Mouse (Mus musculus) gastrocnemius, adult 8-10 months (tissue): ENCODE results near the gene Gm3045. TPM values are rescaled to one million over a fixed set of nuclear protein-coding genes. Genes with fewer than 3 reads are reported as not detected.
A peak's percentile ranks its signal among the peaks of the same experiment; 100 is the strongest.

Experiments
- DNase-seq, 2 experiments: peaks; one replicate each; pipeline ENCODE4 v3.0.0; 2022; ENCODE audit warnings: low spot score in 2 of 2
- total RNA-seq, 4 experiments: library from RNA; stranded (reverse); gene quantifications; 2 replicates each; pipeline ENCODE4 v1.2.4; 2022

Gene Gm3045
- total RNA-seq = not detected

GRCm38 (mm10) chr13:56426365-56426764 lies at the start of gene Gm3045:
Gene Gm3045 (plus strand): TSS chr13:56426594.
- no peak for DNase-seq

DNA sequence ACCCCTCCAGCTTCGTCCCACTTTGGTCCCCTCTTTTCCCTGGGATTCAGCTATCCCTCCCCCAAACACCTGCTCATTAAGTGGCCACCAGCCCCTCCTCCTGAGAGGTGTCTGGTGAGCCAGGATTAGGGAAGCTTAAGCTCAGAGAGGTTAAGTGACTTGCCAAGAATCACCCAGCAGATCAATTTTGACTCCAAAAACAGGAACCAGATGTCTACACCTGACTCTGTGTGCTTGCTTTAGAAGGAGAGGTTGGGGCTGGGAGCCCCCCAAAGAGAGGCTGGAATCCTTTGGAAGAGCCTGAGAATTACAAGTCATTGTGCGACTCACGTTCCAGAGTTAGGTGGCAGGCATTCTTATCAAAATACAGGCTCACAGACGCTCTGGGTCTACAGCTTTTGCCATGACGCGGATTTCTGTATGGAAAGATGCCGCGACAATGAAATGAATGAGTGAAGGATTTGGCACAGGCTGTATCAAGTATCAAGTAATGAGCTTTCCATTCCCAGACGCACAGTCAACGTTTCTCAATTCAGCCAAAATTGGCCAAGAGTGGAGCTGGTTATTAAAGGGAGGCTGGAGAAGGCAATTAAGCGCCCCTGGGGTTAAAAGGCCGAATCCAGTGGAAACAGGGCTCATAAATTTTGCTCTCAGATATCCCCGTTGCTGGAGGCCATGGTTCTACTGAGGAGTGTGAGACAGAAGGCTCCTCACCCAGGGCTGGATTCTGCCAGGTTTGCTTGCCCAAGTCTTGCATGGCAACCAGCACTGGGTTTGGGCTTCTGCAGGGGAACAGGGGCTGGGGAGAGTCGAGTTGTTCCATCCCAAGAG lies 45.3 kb upstream of the Gm3045 start:
- DNase-seq = no peak

- DNase-seq = peak; percentile 49 to 54
These were observed 43.0 kb upstream of the Gm3045 start for GRCm38 (mm10) chr13:56383406-56383805.

GRCm38 (mm10) chr13:56386411-56386810 lies 40.0 kb upstream of the Gm3045 start:
- no peak for DNase-seq

GRCm38 (mm10) chr13:56387374-56387773 lies 39.0 kb upstream of the Gm3045 start:
- DNase-seq = peak in 1 of 2 experiments; percentile 44

DNA sequence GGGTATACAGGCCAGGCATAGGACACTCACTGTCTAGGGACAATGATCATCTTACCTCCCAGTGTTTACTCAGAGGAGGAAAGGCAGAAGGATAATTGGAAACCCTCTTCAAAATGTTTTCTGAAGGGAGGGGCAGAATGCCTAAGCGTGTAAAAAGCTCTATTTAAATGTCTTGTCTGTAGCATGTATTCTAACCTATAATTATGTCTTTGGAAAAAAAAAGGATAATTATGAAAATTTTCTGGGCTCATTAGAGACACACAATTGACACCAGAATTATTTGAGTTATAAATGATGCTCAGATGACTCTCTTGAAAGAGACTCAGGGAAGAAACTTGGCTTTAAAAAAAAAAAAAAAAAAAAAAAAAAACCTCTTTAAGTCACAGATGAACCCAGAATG lies 38.4 kb upstream of the Gm3045 start:
- DNase-seq = no peak

DNA sequence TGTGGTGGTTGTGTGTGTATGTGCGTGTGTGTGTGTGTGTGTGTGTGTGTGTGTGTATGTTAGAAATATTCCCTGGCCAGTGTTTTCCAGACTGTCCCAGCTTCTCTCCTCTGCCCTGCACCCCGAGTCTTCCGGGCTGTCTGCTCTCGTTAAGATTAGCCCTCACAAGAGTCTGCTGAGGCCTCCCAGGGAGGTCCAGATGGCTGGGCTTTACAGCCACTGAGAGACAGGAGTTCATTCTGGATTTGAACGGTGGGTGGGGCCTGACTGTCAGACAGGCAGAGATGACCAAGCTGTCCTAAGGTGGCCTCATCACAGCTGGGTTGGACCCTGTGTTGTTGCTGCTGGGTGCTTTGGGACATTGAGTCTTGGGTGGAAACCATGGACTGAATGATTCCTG lies 28.8 kb upstream of the Gm3045 start:
- peak in 1 of 2 experiments; percentile 27 for DNase-seq

DNA sequence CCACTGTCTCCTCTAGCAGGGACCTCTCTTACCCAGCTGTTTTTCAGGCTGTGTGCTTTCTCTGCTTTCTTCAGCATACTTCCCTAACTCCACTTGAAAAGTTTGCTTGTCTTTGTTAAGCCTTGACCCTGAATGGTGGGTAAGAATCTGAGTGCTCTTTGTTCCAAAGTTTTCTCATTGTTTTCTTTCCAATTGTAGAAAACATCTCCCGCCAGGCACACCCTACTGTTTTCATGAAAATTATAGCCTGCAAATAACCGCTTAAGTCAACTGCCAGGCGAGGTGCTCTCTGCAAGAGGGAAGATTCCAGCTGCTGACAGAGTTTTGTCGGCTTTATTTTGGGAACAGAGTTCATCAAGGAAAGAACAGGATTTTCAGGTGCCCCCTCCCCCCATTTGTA lies 25.2 kb upstream of the Gm3045 start:
- DNase-seq = no peak

GRCm38 (mm10) chr13:56403381-56404086 lies 22.9 kb upstream of the Gm3045 start:
- DNase-seq = no peak

DNA sequence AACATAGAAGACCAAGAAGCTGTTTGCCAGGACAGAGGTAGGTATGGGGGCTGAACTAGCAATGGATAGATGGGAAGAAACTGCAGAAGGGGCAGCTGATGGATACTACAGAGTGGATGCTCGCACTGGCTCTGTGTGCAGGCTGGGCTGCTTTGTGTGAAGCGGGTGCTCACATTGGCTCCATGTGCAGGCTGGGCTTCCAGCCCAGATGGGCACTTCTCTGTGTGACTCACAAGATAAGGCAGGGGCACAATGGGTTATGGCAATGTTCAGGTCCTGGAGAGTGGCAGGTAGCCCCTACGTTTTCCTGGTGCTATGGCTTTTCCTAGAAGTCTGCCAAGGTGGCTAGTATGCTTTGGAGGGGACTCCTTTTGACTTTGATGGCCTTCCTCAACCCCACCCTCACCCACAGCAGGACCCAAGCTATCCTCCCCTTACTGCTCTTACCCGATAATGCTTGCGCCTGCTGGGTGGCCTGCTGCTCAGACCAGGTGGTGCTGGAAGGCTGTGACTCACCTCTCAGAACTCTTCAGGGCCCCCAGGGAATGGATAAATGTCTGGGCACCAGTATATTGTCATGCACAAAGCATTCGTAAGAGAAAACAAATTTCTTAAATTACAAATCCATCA lies 21.8 kb upstream of the Gm3045 start:
- no peak for DNase-seq

DNA sequence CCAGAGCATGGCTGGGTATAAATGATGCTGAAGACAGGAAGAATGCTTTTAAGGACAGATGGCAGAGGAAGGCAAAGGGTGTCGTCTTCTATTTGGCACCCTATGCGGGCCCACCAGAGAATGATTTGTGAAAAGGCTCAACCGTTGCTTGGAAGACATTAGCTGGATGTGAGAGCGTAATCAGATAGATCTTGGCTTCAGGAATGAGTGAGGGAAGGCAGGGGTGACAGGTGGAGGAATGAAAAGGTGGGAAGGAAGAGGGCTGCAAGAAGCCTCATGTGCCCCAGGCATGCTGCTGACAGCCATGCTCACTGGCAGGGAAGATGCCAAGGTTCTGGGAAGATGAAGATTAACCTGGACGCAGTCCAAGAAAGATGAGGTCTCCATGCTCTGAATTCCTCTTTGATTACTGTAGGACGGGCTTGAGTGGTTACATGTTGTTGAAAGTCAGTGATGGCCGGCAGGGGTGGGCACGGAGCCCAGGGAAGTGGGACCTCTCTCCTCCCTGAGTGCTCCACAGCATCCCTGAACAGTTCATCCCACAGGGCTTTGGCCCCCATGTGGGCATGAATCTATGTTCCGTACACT lies 14.0 kb upstream of the Gm3045 start:
- no peak for DNase-seq

GRCm38 (mm10) chr13:56418685-56419483 lies 7.5 kb upstream of the Gm3045 start:
- DNase-seq = no peak

DNA sequence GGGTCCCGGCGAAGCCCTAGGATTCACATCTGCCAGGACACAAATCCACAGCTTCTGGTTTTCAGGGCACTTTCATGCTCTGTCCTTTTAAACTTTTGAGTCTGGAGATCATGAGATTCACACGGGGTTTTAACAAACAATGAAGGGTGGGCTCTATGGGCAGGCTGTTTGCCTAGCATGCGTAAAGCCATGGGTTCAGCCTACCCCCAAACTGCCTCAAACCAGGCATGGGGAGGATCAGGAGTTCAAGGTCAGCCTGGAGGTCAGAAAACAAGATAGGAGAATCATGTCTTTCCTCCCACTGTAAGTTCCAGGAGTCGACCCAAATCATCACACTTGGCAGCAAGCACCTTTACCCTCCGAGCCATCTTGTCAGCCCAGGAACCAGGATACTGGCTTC lies 6.9 kb upstream of the Gm3045 start:
- DNase-seq = no peak

GRCm38 (mm10) chr13:56422072-56422723 lies 4.2 kb upstream of the Gm3045 start:
- DNase-seq = peak; percentile 52 to 68

DNA sequence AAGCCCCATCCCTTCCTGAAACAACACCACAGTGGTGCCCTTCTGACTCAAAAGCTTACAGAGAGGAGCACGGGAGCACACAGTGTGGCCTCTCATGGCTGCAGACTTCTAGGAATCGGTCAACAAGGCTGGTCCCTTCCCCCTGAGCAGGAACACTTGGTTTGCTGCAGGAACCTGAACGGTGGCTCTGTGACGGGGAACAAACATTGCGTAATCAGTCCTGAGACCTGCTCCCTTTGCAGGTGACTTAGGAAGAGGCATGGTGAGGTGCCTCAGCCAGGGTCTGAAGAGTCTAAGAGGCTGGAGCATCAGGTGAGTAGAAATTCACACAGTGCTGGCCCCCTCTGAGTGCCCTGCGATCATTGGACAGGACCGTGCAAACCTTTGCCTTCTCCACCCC lies 463 bp upstream of the Gm3045 start:
- DNase-seq = no peak

- peak; percentile 26 to 36 for DNase-seq
These were observed 2.5 kb downstream of the Gm3045 start for GRCm38 (mm10) chr13:56428724-56429500.

- no peak for DNase-seq
These were observed 6.1 kb downstream of the Gm3045 start for GRCm38 (mm10) chr13:56432496-56432895.

DNA sequence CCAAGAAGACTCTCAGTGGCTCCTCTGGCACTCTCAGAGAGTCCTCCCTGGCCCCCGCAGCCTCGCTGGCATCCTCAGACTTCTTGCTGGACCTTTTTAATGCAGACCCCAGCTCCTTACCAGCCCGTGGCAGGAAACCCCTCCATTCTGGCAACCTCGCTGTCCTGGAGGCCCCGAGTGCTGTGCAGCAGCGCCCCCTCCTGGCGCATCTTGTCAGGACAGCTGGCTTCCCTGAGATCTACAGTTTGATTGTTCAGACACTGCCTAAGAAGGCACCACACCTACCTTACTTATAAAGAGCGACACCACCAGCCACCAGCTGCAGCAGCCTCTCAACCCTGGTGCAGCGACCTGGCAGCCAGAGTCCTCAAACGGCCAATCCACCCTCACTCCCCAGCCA lies 7.1 kb downstream of the Gm3045 start:
- peak; percentile 17 to 21 for DNase-seq

DNA sequence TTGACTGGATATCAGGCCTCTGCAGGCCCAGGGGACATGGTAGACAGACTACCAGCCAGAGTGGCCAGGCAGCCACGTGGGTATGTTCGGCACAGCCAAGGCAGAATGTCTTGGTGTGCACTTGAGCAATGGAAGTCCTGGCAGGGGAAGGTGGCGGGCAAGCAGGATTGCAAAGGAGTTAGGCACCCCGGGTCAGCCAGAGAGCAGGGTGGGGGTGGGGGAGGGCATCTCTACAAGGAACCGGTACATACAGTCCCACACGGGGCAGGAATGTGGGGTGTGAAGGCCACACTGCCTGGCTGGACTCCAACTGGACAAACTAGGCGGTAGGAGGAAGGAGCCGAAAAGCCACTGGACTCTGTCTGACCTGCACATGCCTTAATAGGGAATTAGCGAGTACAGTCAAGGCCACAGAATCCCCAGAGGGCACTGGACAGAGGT lies 7.9 kb downstream of the Gm3045 start:
- no peak for DNase-seq
